In the genomic region with DNA sequence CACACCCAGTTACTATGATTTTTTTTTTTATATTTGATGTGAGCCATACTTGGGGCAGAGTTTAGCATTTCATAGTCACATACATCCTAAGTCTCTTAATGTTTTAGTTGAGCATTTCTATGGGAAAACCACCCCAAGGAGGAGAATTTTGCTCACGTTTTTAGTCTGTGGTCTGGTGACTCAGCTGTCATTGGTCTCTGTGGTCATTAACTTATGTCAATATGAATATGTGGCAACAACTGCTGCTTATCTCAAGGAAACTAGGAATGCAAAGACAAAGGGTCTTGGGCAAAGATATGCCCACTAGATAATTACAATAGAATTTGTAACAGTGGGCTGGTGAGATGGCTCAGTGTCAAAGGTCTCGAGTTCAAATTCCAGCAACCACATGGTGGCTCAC, we compare ENCODE assay signal across 21 mouse cellular contexts. TPM values are rescaled to one million over a fixed set of nuclear protein-coding genes. Genes with fewer than 3 reads are reported as not detected.
A peak's percentile ranks its signal among the peaks of the same experiment; 100 is the strongest.
DNase-seq lines count a peak whose midpoint lies in the region; ATAC-seq and TF ChIP-seq lines count a peak whose summit lies in the region.
"Had no signal": no experiment of that assay in that cellular context is flagged by ENCODE, and none has a peak within 500 bp of the region (broad histone marks: within the 10 kb centered on the region; RNA-seq: fewer than 3 reads in every experiment).

No protein-coding gene starts in this region.

- no peak overlapping the region for H3K9ac ChIP-seq in forebrain, embryonic 12.5 days
- H3K9ac ChIP-seq: embryonic facial prominence, embryonic 13.5 days; heart, embryonic 13.5 days; hindbrain, embryonic 15.5 days had no signal

- no peaks in the 10 kb centered on the region for H3K27me3 ChIP-seq in myocyte (ENCODE audit: control insufficient read depth, insufficient read depth, insufficient read length)
- H3K27me3 ChIP-seq in forebrain, embryonic 12.5 days, result no peaks in the 10 kb centered on the region
- H3K27me3 ChIP-seq: embryonic facial prominence, embryonic 13.5 days; heart, embryonic 13.5 days; hindbrain, embryonic 15.5 days had no signal

- no peak overlapping the region for H3ac ChIP-seq in myocyte (ENCODE audit: control insufficient read depth, insufficient read length)

- no peaks in the 10 kb centered on the region for H3K79me2 ChIP-seq in myocyte (ENCODE audit: control insufficient read depth, insufficient read depth)

- peaks cover 32% of the 10 kb centered on the region for H3K36me3 ChIP-seq in myocyte (ENCODE audit: control insufficient read depth, insufficient read depth)
- peaks cover 55% of the 10 kb centered on the region for H3K36me3 ChIP-seq in forebrain, embryonic 12.5 days (replicated peaks)

- no peaks in the 10 kb centered on the region for H3K9me3 ChIP-seq in forebrain, embryonic 12.5 days
- H3K9me3 ChIP-seq: embryonic facial prominence, embryonic 13.5 days; G1E; heart, embryonic 13.5 days; hindbrain, embryonic 15.5 days had no signal

- DNase-seq in 3134 (ENCODE audit: extremely low read depth, insufficient read length, low spot score) (peak; percentile 17), 416B (ENCODE audit: low read depth) (peak; percentile 94)
- DNase-seq in right cerebral cortex, postnatal 4 days, result no peak
- DNase-seq: adrenal gland, postnatal 10 days; cerebellum, adult 11-12 months; cerebellum, adult 9-10 months; cerebellum, postnatal 25 days; gastrocnemius, adult 2 months; gastrocnemius, postnatal 25 days; heart, adult 11 months; heart, postnatal 36 days had no signal

- WGBS in forebrain, embryonic 12.5 days, result 81% methylated on average over 2 of the region's 2 CpGs

- H3K4me1 ChIP-seq in forebrain, embryonic 12.5 days, result no peaks in the 10 kb centered on the region
- H3K4me1 ChIP-seq: embryonic facial prominence, embryonic 13.5 days; heart, embryonic 13.5 days; hindbrain, embryonic 15.5 days had no signal

- H3K4me3 ChIP-seq in myocyte, result no peak overlapping the region
- no peak overlapping the region for H3K4me3 ChIP-seq in forebrain, embryonic 12.5 days (replicated peaks)
- H3K4me3 ChIP-seq: embryonic facial prominence, embryonic 13.5 days; gastrocnemius, adult 2 months; heart, embryonic 13.5 days; hindbrain, embryonic 15.5 days had no signal

- no peak overlapping the region for H3K27ac ChIP-seq in forebrain, embryonic 12.5 days
- H3K27ac ChIP-seq: embryonic facial prominence, embryonic 13.5 days; gastrocnemius, adult 2 months; heart, embryonic 13.5 days; hindbrain, embryonic 15.5 days had no signal

- TF ChIP-seq POLR2A in myocyte (IDR thresholded peaks at IDR 0.05; ENCODE audit: insufficient read length, low read depth), result no peak

- H3K4me2 ChIP-seq in myocyte (ENCODE audit: low read depth), result no peak overlapping the region
- H3K4me2 ChIP-seq in forebrain, embryonic 12.5 days, result no peak overlapping the region
- H3K4me2 ChIP-seq: embryonic facial prominence, embryonic 13.5 days; heart, embryonic 13.5 days; hindbrain, embryonic 15.5 days had no signal

- 0 out of 2 replicates have a peak, but pooled peaks have one; percentile 36 for ATAC-seq in common myeloid progenitor, adult 5-6 weeks (replicated peaks; ENCODE audit: low read depth, poor library complexity, severe bottlenecking)
- no peak for ATAC-seq in monocyte, adult 5-6 weeks (replicated peaks; ENCODE audit: insufficient number of reproducible peaks, low FRiP score, low TSS enrichment, poor library complexity, severe bottlenecking)
- no peak for ATAC-seq in forebrain, embryonic 12.5 days (ENCODE audit: low FRiP score)
- ATAC-seq: forebrain, embryonic 14.5 days; inflammation-experienced regulatory T-cells, adult 6 months had no signal

TF ChIP-seq in myocyte, 11 proteins besides CTCF, POLR2A, EP300 and RAD21:
- TF ChIP-seq MYOD1 (IDR thresholded peaks at IDR 0.05; ENCODE audit: control insufficient read depth in 1 of 3, insufficient read length in 2 of 3, low read depth in 2 of 3), result peak in 2 of 3 experiments; percentile 19 to 50
- TF ChIP-seq POLR2AphosphoS2 (IDR thresholded peaks at IDR 0.05; ENCODE audit: insufficient read length, low read depth), result no peak
- TF ChIP-seq MYOG (IDR thresholded peaks at IDR 0.05; ENCODE audit: control insufficient read depth in 1 of 3, insufficient read depth in 1 of 3, insufficient read length in 2 of 3, low read depth in 2 of 3), result peak in 1 of 3 experiments; percentile 46
- TF ChIP-seq TCF12 (IDR thresholded peaks at IDR 0.05; ENCODE audit: insufficient read depth, poor library complexity, severe bottlenecking), result no peak
TF ChIP-seq in myocyte: peak in this region for 2.

RNA-seq across cellular contexts. Expression of gene Gdi2, which starts 26.1 kb away (rescaled TPM):
- 466 and 530 TPM in 2 replicates for total RNA-seq in common myeloid progenitor, adult 5-6 weeks (2017)
- polyA plus RNA-seq in myocyte (2012; fragmentation: generic; extraction: Trizol), result 234 TPM
- total RNA-seq in monocyte, adult 5-6 weeks (2017), result 468 to 620 TPM (median 514 TPM) in 3 replicates
- polyA plus RNA-seq in forebrain, embryonic 12.5 days (2016; fragmentation: Nextera tagmentation; extraction: Ambion mirVana), result 434 and 459 TPM in 2 replicates

RNA-seq across cellular contexts. Expression of gene Fam208b, which starts 47.0 kb away (rescaled TPM):
- total RNA-seq in common myeloid progenitor, adult 5-6 weeks (2017), result 46.4 and 46.9 TPM in 2 replicates
- polyA plus RNA-seq in myocyte (2012; fragmentation: generic; extraction: Trizol), result 2.5 TPM
- 40.1 to 94.3 TPM (median 40.6 TPM) in 3 replicates for total RNA-seq in monocyte, adult 5-6 weeks (2017)
- 26.1 and 29.8 TPM in 2 replicates for polyA plus RNA-seq in forebrain, embryonic 12.5 days (2016; fragmentation: Nextera tagmentation; extraction: Ambion mirVana)
